ENCODE assay signal across 9 mouse cellular contexts in genomic region chr5:25420601-25421000, GRCm38 (mm10).
DNase-seq lines count a peak whose midpoint lies in the region; ATAC-seq and TF ChIP-seq lines count a peak whose summit lies in the region.
"Had no signal": no experiment of that assay in that cellular context is flagged by ENCODE, and none has a peak within 500 bp of the region (broad histone marks: within the 10 kb centered on the region; RNA-seq: fewer than 3 reads in every experiment).

No protein-coding gene starts in this region.

- no peak overlapping the region for H3K4me3 ChIP-seq in intestine, postnatal 0 days (ENCODE audit: low read depth, low read length)
- H3K4me3 ChIP-seq in intestine, embryonic 16.5 days (ENCODE audit: low read length) = no peak overlapping the region
- H3K4me3 ChIP-seq in midbrain, embryonic 16.5 days (ENCODE audit: low read depth, low read length) = no peak overlapping the region
- H3K4me3 ChIP-seq: embryonic facial prominence, embryonic 15.5 days had no signal

- no peak overlapping the region for H3K9ac ChIP-seq in intestine, postnatal 0 days (ENCODE audit: low read depth, low read length)
- no peak overlapping the region for H3K9ac ChIP-seq in intestine, embryonic 16.5 days (ENCODE audit: low read depth, low read length)
- H3K9ac ChIP-seq in midbrain, embryonic 16.5 days (ENCODE audit: low read depth, low read length) = no peak overlapping the region
- H3K9ac ChIP-seq: embryonic facial prominence, embryonic 15.5 days had no signal

- H3K27me3 ChIP-seq in intestine, postnatal 0 days (replicated peaks; ENCODE audit: control insufficient read depth, insufficient read depth, low read length) = no peaks in the 10 kb centered on the region
- H3K27me3 ChIP-seq in intestine, embryonic 16.5 days (replicated peaks; ENCODE audit: control insufficient read depth, insufficient read depth, low read length) = no peaks in the 10 kb centered on the region
- no peaks in the 10 kb centered on the region for H3K27me3 ChIP-seq in midbrain, embryonic 16.5 days (ENCODE audit: control insufficient read depth, insufficient read depth, low read depth, low read length)
- H3K27me3 ChIP-seq: embryonic facial prominence, embryonic 15.5 days had no signal

- no peaks in the 10 kb centered on the region for H3K4me1 ChIP-seq in intestine, postnatal 0 days (replicated peaks; ENCODE audit: control insufficient read depth, insufficient read depth, low read length)
- H3K4me1 ChIP-seq in intestine, embryonic 16.5 days (ENCODE audit: control insufficient read depth, insufficient read depth, low read length) = no peaks in the 10 kb centered on the region
- H3K4me1 ChIP-seq in midbrain, embryonic 16.5 days (ENCODE audit: control insufficient read depth, insufficient read depth, low read length) = no peaks in the 10 kb centered on the region
- H3K4me1 ChIP-seq: embryonic facial prominence, embryonic 15.5 days had no signal

- intact Hi-C loops in heart, postnatal 25 days (cut with DNase I) = loop anchor here (1.0 to 5.0 kb wide), 2 partner anchors 314 to 412 kb away; no protein-coding TSS in a partner anchor

- peak; percentile 58 for DNase-seq in T-cell, adult 2 months (ENCODE audit: low spot score)
- peak; percentile 48 for DNase-seq in embryo, embryonic 10 days (ENCODE audit: low spot score)
- DNase-seq in heart, postnatal 25 days (ENCODE audit: low spot score) = peak; percentile 7
- peak; percentile 59 for DNase-seq in left cerebral cortex, adult 11 months (ENCODE audit: low spot score)
- peak; percentile 36 for DNase-seq in telencephalon, adult 2 months (ENCODE audit: low read depth, low spot score)

- H3K9me3 ChIP-seq in intestine, postnatal 0 days (ENCODE audit: control insufficient read depth) = no peaks in the 10 kb centered on the region
- H3K9me3 ChIP-seq in intestine, embryonic 16.5 days (ENCODE audit: control insufficient read depth, low read length) = no peaks in the 10 kb centered on the region
- no peaks in the 10 kb centered on the region for H3K9me3 ChIP-seq in midbrain, embryonic 16.5 days (replicated peaks; ENCODE audit: control insufficient read depth, low read length, poor library complexity, severe bottlenecking)
- H3K9me3 ChIP-seq: embryonic facial prominence, embryonic 15.5 days had no signal

- no peak overlapping the region for H3K27ac ChIP-seq in intestine, postnatal 0 days (ENCODE audit: low read depth, low read length)
- H3K27ac ChIP-seq in intestine, embryonic 16.5 days (ENCODE audit: low read length) = no peak overlapping the region
- no peak overlapping the region for H3K27ac ChIP-seq in midbrain, embryonic 16.5 days (ENCODE audit: low read length)
- H3K27ac ChIP-seq: embryonic facial prominence, embryonic 15.5 days had no signal

- ATAC-seq in intestine, postnatal 0 days = no peak
- ATAC-seq in intestine, embryonic 16.5 days = no peak
- 0 out of 2 replicates have a peak, but pooled peaks have one; percentile 42 for ATAC-seq in midbrain, embryonic 16.5 days

- no peaks in the 10 kb centered on the region for H3K36me3 ChIP-seq in intestine, postnatal 0 days (ENCODE audit: control insufficient read depth, insufficient read depth)
- H3K36me3 ChIP-seq in intestine, embryonic 16.5 days (ENCODE audit: control insufficient read depth, insufficient read depth, low read length) = no peaks in the 10 kb centered on the region
- no peaks in the 10 kb centered on the region for H3K36me3 ChIP-seq in midbrain, embryonic 16.5 days (ENCODE audit: control insufficient read depth, insufficient read depth, low read length)
- H3K36me3 ChIP-seq: embryonic facial prominence, embryonic 15.5 days had no signal

- 40% methylated on average over 3 of the region's 3 CpGs for WGBS in intestine, postnatal 0 days
- WGBS in intestine, embryonic 16.5 days = 42% methylated on average over 3 of the region's 3 CpGs
- WGBS in midbrain, embryonic 16.5 days = 42% methylated on average over 3 of the region's 3 CpGs

- H3K4me2 ChIP-seq in intestine, postnatal 0 days (replicated peaks; ENCODE audit: low read depth) = no peak overlapping the region
- H3K4me2 ChIP-seq in intestine, embryonic 16.5 days (ENCODE audit: low read depth, low read length) = no peak overlapping the region
- no peak overlapping the region for H3K4me2 ChIP-seq in midbrain, embryonic 16.5 days (ENCODE audit: low read length)
- H3K4me2 ChIP-seq: embryonic facial prominence, embryonic 15.5 days had no signal

- peak; percentile 78 for TF ChIP-seq CTCF in intestine, postnatal 0 days (IDR thresholded peaks at IDR 0.05; ENCODE audit: low read depth)

Comparison
In these comparisons a context has a peak if more than half of its experiments do, and no peak if none do; other contexts are left out.
1. DNase-seq: peak in every context shown above with its lines; median percentile 59 in left cerebral cortex, adult 11 months; 58 in T-cell, adult 2 months; 48 in embryo, embryonic 10 days; 36 in telencephalon, adult 2 months; 7 in heart, postnatal 25 days.